Mouse (Mus musculus): ENCODE measurements around the gene Gm11985. TPM values are rescaled to one million over a fixed set of nuclear protein-coding genes. Genes with fewer than 3 reads are reported as not detected.
A peak's percentile ranks its signal among the peaks of the same experiment; 100 is the strongest.

Gene Gm11985
- polyA plus RNA-seq, 1 experiment = 0.10 TPM

GRCm38 (mm10) chr11:7178724-7179123 lies 9.6 kb downstream of the Gm11985 start:
- no peak overlapping the region for H3K27ac ChIP-seq (ENCODE audit: control insufficient read depth, insufficient read depth, low read depth, low read length)
- no peak for TF ChIP-seq POLR2A (IDR thresholded peaks at IDR 0.05; ENCODE audit: control insufficient read depth, low read depth, low read length)
- TF ChIP-seq CTCF (IDR thresholded peaks at IDR 0.05; ENCODE audit: control insufficient read depth, insufficient read depth, insufficient replicate concordance, low read depth, low read length) = no peak
- no peaks in the 10 kb centered on the region for H3K36me3 ChIP-seq (ENCODE audit: control insufficient read depth, insufficient read depth, low read length)
- no peaks in the 10 kb centered on the region for H3K4me1 ChIP-seq (ENCODE audit: control insufficient read depth, insufficient read depth, low read length)
- no peak overlapping the region for H3K4me3 ChIP-seq (ENCODE audit: control insufficient read depth, low read depth, low read length)
- H3K27me3 ChIP-seq (ENCODE audit: control insufficient read depth, insufficient read depth, low read length) = no peaks in the 10 kb centered on the region

- Histone ChIP-seq H3K36me3 (ENCODE audit: control insufficient read depth, insufficient read depth, low read length) (no peaks in the 10 kb centered on the region), H3K27ac (ENCODE audit: control insufficient read depth, insufficient read depth, low read depth, low read length) (no peak overlapping the region)
These were observed 14.7 kb downstream of the Gm11985 start for GRCm38 (mm10) chr11:7173664-7174063.

GRCm38 (mm10) chr11:7169645-7170044 lies 18.7 kb downstream of the Gm11985 start:
- H3K4me1 ChIP-seq (ENCODE audit: control insufficient read depth, insufficient read depth, low read length) = no peaks in the 10 kb centered on the region
- H3K27me3 ChIP-seq (ENCODE audit: control insufficient read depth, insufficient read depth, low read length) = no peaks in the 10 kb centered on the region
- no peak for TF ChIP-seq CTCF (IDR thresholded peaks at IDR 0.05; ENCODE audit: control insufficient read depth, insufficient read depth, insufficient replicate concordance, low read depth, low read length)
- TF ChIP-seq POLR2A (IDR thresholded peaks at IDR 0.05; ENCODE audit: control insufficient read depth, low read depth, low read length) = no peak
- H3K36me3 ChIP-seq (ENCODE audit: control insufficient read depth, insufficient read depth, low read length) = no peaks in the 10 kb centered on the region
- H3K27ac ChIP-seq (ENCODE audit: control insufficient read depth, insufficient read depth, low read depth, low read length) = no peak overlapping the region
- no peak overlapping the region for H3K4me3 ChIP-seq (ENCODE audit: control insufficient read depth, low read depth, low read length)

More at GRCm38 (mm10) chr11:7173664-7174063, 14.7 kb downstream of the Gm11985 start:
- Histone ChIP-seq H3K4me3 (ENCODE audit: control insufficient read depth, low read depth, low read length) (no peak overlapping the region), H3K27me3 (ENCODE audit: control insufficient read depth, insufficient read depth, low read length) (no peaks in the 10 kb centered on the region), H3K4me1 (ENCODE audit: control insufficient read depth, insufficient read depth, low read length) (no peaks in the 10 kb centered on the region)
- TF ChIP-seq CTCF (IDR thresholded peaks at IDR 0.05; ENCODE audit: control insufficient read depth, insufficient read depth, insufficient replicate concordance, low read depth, low read length) = no peak
- no peak for TF ChIP-seq POLR2A (IDR thresholded peaks at IDR 0.05; ENCODE audit: control insufficient read depth, low read depth, low read length)

GRCm38 (mm10) chr11:7164416-7164815 lies 24.0 kb downstream of the Gm11985 start:
- Histone ChIP-seq H3K27me3 (ENCODE audit: control insufficient read depth, insufficient read depth, low read length) (no peaks in the 10 kb centered on the region), H3K36me3 (ENCODE audit: control insufficient read depth, insufficient read depth, low read length) (no peaks in the 10 kb centered on the region), H3K4me3 (ENCODE audit: control insufficient read depth, low read depth, low read length) (no peak overlapping the region), H3K27ac (ENCODE audit: control insufficient read depth, insufficient read depth, low read depth, low read length) (no peak overlapping the region), H3K4me1 (ENCODE audit: control insufficient read depth, insufficient read depth, low read length) (no peaks in the 10 kb centered on the region)
- TF ChIP-seq POLR2A (IDR thresholded peaks at IDR 0.05; ENCODE audit: control insufficient read depth, low read depth, low read length) = no peak
- TF ChIP-seq CTCF (IDR thresholded peaks at IDR 0.05; ENCODE audit: control insufficient read depth, insufficient read depth, insufficient replicate concordance, low read depth, low read length) = no peak

- Histone ChIP-seq H3K27ac (ENCODE audit: control insufficient read depth, insufficient read depth, low read depth, low read length) (no peak overlapping the region), H3K27me3 (ENCODE audit: control insufficient read depth, insufficient read depth, low read length) (no peaks in the 10 kb centered on the region), H3K36me3 (ENCODE audit: control insufficient read depth, insufficient read depth, low read length) (no peaks in the 10 kb centered on the region), H3K4me3 (ENCODE audit: control insufficient read depth, low read depth, low read length) (no peak overlapping the region), H3K4me1 (ENCODE audit: control insufficient read depth, insufficient read depth, low read length) (no peaks in the 10 kb centered on the region)
- TF ChIP-seq POLR2A (IDR thresholded peaks at IDR 0.05; ENCODE audit: control insufficient read depth, low read depth, low read length) (no peak), CTCF (IDR thresholded peaks at IDR 0.05; ENCODE audit: control insufficient read depth, insufficient read depth, insufficient replicate concordance, low read depth, low read length) (0 out of 2 replicates have a peak, but pooled peaks have one; percentile 9)
These were observed 26.7 kb downstream of the Gm11985 start for GRCm38 (mm10) chr11:7161502-7162174.

GRCm38 (mm10) chr11:7160637-7161101 lies 27.7 kb downstream of the Gm11985 start:
- H3K27ac ChIP-seq (ENCODE audit: control insufficient read depth, insufficient read depth, low read depth, low read length) = no peak overlapping the region
- H3K4me1 ChIP-seq (ENCODE audit: control insufficient read depth, insufficient read depth, low read length) = no peaks in the 10 kb centered on the region
- H3K27me3 ChIP-seq (ENCODE audit: control insufficient read depth, insufficient read depth, low read length) = no peaks in the 10 kb centered on the region
- no peaks in the 10 kb centered on the region for H3K36me3 ChIP-seq (ENCODE audit: control insufficient read depth, insufficient read depth, low read length)
- TF ChIP-seq POLR2A (IDR thresholded peaks at IDR 0.05; ENCODE audit: control insufficient read depth, low read depth, low read length) (no peak), CTCF (IDR thresholded peaks at IDR 0.05; ENCODE audit: control insufficient read depth, insufficient read depth, insufficient replicate concordance, low read depth, low read length) (no peak)
- no peak overlapping the region for H3K4me3 ChIP-seq (ENCODE audit: control insufficient read depth, low read depth, low read length)

GRCm38 (mm10) chr11:7160146-7160545 lies 28.2 kb downstream of the Gm11985 start:
- no peaks in the 10 kb centered on the region for H3K27me3 ChIP-seq (ENCODE audit: control insufficient read depth, insufficient read depth, low read length)
- H3K4me3 ChIP-seq (ENCODE audit: control insufficient read depth, low read depth, low read length) = no peak overlapping the region
- H3K27ac ChIP-seq (ENCODE audit: control insufficient read depth, insufficient read depth, low read depth, low read length) = no peak overlapping the region
- H3K4me1 ChIP-seq (ENCODE audit: control insufficient read depth, insufficient read depth, low read length) = no peaks in the 10 kb centered on the region
- TF ChIP-seq CTCF (IDR thresholded peaks at IDR 0.05; ENCODE audit: control insufficient read depth, insufficient read depth, insufficient replicate concordance, low read depth, low read length) (no peak), POLR2A (IDR thresholded peaks at IDR 0.05; ENCODE audit: control insufficient read depth, low read depth, low read length) (no peak)
- no peaks in the 10 kb centered on the region for H3K36me3 ChIP-seq (ENCODE audit: control insufficient read depth, insufficient read depth, low read length)
